Mouse (Mus musculus) cortical plate, adult 2 months (tissue): ENCODE data around the gene St5.

Source experiments
- CTCF ChIP-seq: fragments of 200-500 bp; IDR thresholded peaks from 2 replicates; pipeline ENCODE4 v1.5.1; 2011; ENCODE audit warnings: mild to moderate bottlenecking, control low read depth, low read length; ENCODE audit not compliant: insufficient read depth; ENCODE audit errors: extremely low read depth
- POLR2A ChIP-seq: fragments of 200-500 bp; IDR thresholded peaks from 2 replicates; pipeline ENCODE4 v1.6.1; 2011; ENCODE audit warnings: mild to moderate bottlenecking, low read length, control low read depth; ENCODE audit not compliant: insufficient read depth; ENCODE audit errors: extremely low read depth

GRCm38 (mm10) chr7:109659278-109659677, 44.1 kb downstream of the St5 start:
- TF ChIP-seq POLR2A (no peak), CTCF (no peak)
